Mouse (Mus musculus) right cerebral cortex, postnatal 36 days (tissue): Measurements from ENCODE around the gene Bhmt2.

Experiments
- DNase-seq, 2 experiments: peaks; one replicate each; pipeline ENCODE4 v3.0.0; 2022; ENCODE audit warnings: low spot score in 2 of 2, mixed read lengths in 1 of 2

Gene Bhmt2

DNA sequence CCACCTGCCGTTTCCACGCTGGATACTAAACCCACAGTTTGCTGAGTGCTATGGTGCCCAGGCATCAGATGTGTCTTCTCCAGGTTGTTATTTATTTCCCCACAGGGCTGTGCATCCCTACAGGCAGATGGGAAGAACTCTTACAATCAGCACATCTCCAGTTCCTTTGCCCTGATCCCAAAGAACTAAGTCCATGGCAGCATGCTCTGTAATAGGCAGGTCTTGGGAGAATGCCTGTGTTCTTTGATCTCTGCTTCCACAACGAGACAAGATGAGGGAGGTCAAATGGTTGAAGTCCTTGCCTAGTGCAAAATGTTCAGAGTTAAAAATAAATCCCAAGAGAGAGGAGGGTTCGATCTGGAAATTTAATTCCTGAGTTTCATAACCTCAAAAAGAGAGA, 34.5 kb downstream of the Bhmt2 start:
- no peak for DNase-seq

GRCm38 (mm10) chr13:93637282-93638245, 36.5 kb downstream of the Bhmt2 start, which contains the start of gene Bhmt:
Gene Bhmt, minus strand, starts transcription at chr13:93637961.
- no peak for DNase-seq

- DNase-seq, result no peak
These were observed 37.5 kb downstream of the Bhmt2 start for GRCm38 (mm10) chr13:93636561-93636960.

DNA sequence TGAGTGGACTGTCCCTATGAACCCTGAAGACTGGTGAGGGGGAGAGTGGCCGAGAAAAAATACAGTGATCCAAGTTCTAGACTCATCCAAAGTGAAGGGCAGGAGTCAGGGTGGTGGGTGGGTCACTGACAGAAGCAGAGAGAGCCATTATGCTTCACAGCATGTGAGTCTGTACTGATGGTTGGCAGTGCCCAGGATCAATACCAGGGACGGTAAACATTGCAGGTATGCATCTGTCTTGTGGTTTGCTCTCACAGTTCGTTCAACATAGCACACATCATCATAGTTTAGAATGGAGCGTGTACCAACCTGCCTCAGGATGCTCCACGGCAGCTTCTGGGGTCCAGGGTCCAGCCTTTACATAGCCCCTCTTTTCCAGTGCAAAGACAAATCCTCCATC, 41.2 kb downstream of the Bhmt2 start:
- DNase-seq, result no peak

GRCm38 (mm10) chr13:93630941-93631705, 43.0 kb downstream of the Bhmt2 start:
- no peak for DNase-seq

GRCm38 (mm10) chr13:93628861-93629260, 45.2 kb downstream of the Bhmt2 start:
- DNase-seq, result no peak

- DNase-seq, result no peak
These were observed 59.6 kb downstream of the Bhmt2 start for GRCm38 (mm10) chr13:93614361-93614948.

GRCm38 (mm10) chr13:93613771-93614170, 60.3 kb downstream of the Bhmt2 start:
- DNase-seq, result no peak

GRCm38 (mm10) chr13:93612660-93613607, 61.2 kb downstream of the Bhmt2 start:
- DNase-seq, result peak; percentile 36 to 65

DNA sequence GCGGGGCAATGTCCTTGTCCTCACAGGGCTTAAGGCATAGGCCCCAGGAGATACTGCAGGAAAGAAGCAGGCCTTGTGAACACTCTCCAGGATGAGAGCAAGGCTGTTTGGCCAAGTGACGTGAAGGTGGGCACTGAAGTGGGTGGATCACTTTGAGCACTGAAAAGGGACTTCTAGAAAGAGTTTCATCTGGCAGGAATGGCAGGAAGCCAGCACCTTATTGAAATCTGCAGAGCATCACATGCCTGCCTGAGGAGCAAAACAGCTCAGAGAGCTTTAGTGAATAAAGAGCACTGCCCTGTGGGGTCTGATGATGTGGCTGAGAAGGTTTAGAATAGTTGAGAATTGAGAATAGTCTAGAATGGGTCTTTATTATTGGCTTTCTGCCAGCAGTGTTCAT, 65.6 kb downstream of the Bhmt2 start:
- DNase-seq, result peak in 1 of 2 experiments; percentile 18

GRCm38 (mm10) chr13:93607701-93608100, 66.4 kb downstream of the Bhmt2 start:
- DNase-seq, result peak in 1 of 2 experiments; percentile 58

DNA sequence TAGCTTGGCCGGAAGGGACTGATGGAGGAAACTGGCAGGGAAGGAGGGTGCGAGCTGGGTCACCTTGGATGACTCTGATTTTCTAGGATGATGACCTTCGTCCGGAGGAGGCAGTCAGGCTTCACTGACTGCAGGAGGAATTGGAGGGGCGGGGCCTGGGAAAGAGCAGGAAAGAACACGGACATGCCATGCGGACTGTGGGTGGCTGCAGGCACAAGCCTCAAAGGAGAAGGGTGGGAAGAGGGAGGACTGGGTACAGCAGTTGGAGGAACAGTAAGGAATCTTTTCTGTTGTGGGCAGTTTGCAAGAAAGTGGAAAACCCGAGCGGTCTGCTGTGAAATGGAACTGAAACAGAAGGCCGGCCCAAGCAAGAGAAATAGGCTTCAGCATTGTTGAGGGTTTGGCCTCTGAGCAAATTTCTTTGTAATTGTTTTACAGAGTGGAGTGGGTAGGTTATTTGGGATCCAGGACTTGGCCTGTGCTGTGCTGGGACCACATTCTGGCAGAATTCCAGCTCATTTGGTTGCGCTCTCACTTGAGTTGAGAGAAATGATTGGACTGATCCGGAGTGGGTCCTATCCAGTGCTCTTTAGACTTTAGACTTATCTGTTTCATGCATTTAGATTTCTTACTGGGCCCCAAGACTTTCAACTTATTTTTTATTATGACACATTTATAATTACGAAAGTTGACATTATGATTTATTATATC, 67.1 kb downstream of the Bhmt2 start:
- peak; percentile 20 to 60 for DNase-seq
